ENCODE assay signal across 10 mouse cellular contexts in the genomic region with DNA sequence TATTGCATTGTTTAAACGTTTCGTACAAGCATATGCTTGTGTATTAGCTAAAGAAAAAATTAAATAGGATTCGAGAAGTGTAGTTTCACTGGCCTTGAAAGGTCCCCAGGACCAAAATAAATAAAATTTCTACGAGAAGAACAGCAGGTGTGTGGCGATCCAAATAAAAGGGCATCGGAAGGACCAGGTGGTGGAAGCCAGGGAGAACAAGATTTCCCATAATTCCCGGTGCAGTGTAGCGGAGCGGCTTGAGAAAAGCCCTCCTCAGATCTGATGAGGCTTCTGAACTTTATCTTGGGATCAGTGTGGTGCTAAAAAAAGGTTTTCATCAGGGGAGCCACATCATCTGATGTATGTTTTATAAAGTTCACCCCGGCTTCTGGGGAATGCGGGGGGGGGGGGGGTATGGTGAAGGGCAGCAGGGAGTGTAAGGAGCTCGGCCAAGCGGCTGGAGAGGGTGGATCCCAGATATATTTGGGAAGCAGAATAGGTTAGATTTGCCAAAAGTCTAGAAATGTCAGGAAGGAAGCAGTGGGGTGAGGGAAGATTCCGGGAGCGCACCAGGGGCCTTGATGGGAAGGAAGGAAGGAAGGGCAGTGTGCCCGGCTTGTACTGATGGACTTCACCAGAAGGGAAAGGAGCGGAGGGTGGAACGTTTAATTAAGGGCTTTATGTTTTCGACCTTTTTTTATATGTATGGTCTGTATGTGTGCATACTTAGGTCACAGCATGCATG. TPM values are rescaled to one million over a fixed set of nuclear protein-coding genes. Genes with fewer than 3 reads are reported as not detected.
DNase-seq lines count a peak whose midpoint lies in the region; ATAC-seq and TF ChIP-seq lines count a peak whose summit lies in the region.
"Had no signal": no experiment of that assay in that cellular context is flagged by ENCODE, and none has a peak within 500 bp of the region (broad histone marks: within the 10 kb centered on the region; RNA-seq: fewer than 3 reads in every experiment).

No protein-coding gene starts in this region.

- no peaks in the 10 kb centered on the region for H3K36me3 ChIP-seq in neural tube, embryonic 12.5 days
- H3K36me3 ChIP-seq in embryonic facial prominence, embryonic 10.5 days (replicated peaks) = peaks cover under 1% of the 10 kb centered on the region; the same call in 1 of the 2 replicates
- no peaks in the 10 kb centered on the region for H3K36me3 ChIP-seq in kidney, postnatal 0 days (ENCODE audit: insufficient read depth, low read length)
- no peaks in the 10 kb centered on the region for H3K36me3 ChIP-seq in stomach, embryonic 16.5 days (ENCODE audit: control insufficient read depth, insufficient read depth, low read length)

- intact Hi-C loops in gastrocnemius, postnatal 36 days (cut with DNase I) = loop anchor here (5.0 kb wide), 1 partner anchor 203 kb away; no protein-coding TSS in a partner anchor

- 77% methylated on average over 19 of the region's 19 CpGs for WGBS in neural tube, embryonic 12.5 days
- 72% methylated on average over 19 of the region's 19 CpGs for WGBS in embryonic facial prominence, embryonic 10.5 days
- WGBS in kidney, postnatal 0 days = 57% methylated on average over 19 of the region's 19 CpGs
- WGBS in stomach, embryonic 16.5 days = 55% methylated on average over 19 of the region's 19 CpGs

- no peak overlapping the region for H3K27ac ChIP-seq in neural tube, embryonic 12.5 days
- H3K27ac ChIP-seq in embryonic facial prominence, embryonic 10.5 days (replicated peaks) = no peak overlapping the region
- peak overlapping the region; percentile 25; the same call in 1 of the 2 replicates for H3K27ac ChIP-seq in kidney, postnatal 0 days
- H3K27ac ChIP-seq in stomach, embryonic 16.5 days (ENCODE audit: low read length) = no peak overlapping the region

- H3K27me3 ChIP-seq in neural tube, embryonic 12.5 days (replicated peaks) = no peaks in the 10 kb centered on the region
- H3K27me3 ChIP-seq in embryonic facial prominence, embryonic 10.5 days (replicated peaks; ENCODE audit: low read depth, poor library complexity, severe bottlenecking) = no peaks in the 10 kb centered on the region
- H3K27me3 ChIP-seq in kidney, postnatal 0 days (ENCODE audit: insufficient read depth, low read length) = no peaks in the 10 kb centered on the region
- no peaks in the 10 kb centered on the region for H3K27me3 ChIP-seq in stomach, embryonic 16.5 days (ENCODE audit: control insufficient read depth, insufficient read depth, low read length)

- ATAC-seq in neural tube, embryonic 12.5 days (ENCODE audit: low FRiP score, low read depth) = no peak
- no peak for ATAC-seq in kidney, postnatal 0 days (replicated peaks; ENCODE audit: low FRiP score, low read depth)
- no peak for ATAC-seq in stomach, embryonic 16.5 days (ENCODE audit: insufficient read depth, low FRiP score)

- no peak for TF ChIP-seq CTCF in kidney, postnatal 0 days (IDR thresholded peaks at IDR 0.05; ENCODE audit: low read depth)

- no peak overlapping the region for H3K4me3 ChIP-seq in neural tube, embryonic 12.5 days
- 0 out of 2 replicates have a peak overlapping the region, but pooled peaks have one; percentile 73 for H3K4me3 ChIP-seq in embryonic facial prominence, embryonic 10.5 days
- H3K4me3 ChIP-seq in kidney, postnatal 0 days (replicated peaks; ENCODE audit: low read depth, low read length) = no peak overlapping the region
- H3K4me3 ChIP-seq in stomach, embryonic 16.5 days (replicated peaks; ENCODE audit: low read length) = no peak overlapping the region

- no peak overlapping the region for H3K9ac ChIP-seq in neural tube, embryonic 12.5 days
- no peak overlapping the region for H3K9ac ChIP-seq in kidney, postnatal 0 days (ENCODE audit: low read depth, low read length)
- peak overlapping the region; percentile 11; the same call in 1 of the 2 replicates for H3K9ac ChIP-seq in stomach, embryonic 16.5 days (ENCODE audit: low read length)

- peak overlapping the region; percentile 69 for H3K4me2 ChIP-seq in neural tube, embryonic 12.5 days (replicated peaks)
- H3K4me2 ChIP-seq in kidney, postnatal 0 days (ENCODE audit: low read length) = peak overlapping the region; percentile 23
- H3K4me2 ChIP-seq in stomach, embryonic 16.5 days (ENCODE audit: low read depth, low read length) = peak overlapping the region; percentile 32

- H3K4me1 ChIP-seq in neural tube, embryonic 12.5 days = peaks cover 11% of the 10 kb centered on the region; the same call in 1 of the 2 replicates
- H3K4me1 ChIP-seq in embryonic facial prominence, embryonic 10.5 days = peaks cover 25% of the 10 kb centered on the region
- H3K4me1 ChIP-seq in kidney, postnatal 0 days (replicated peaks; ENCODE audit: insufficient read depth, low read length) = 0 out of 2 replicates have a peak, but pooled peaks cover 4% of the 10 kb centered on the region
- H3K4me1 ChIP-seq in stomach, embryonic 16.5 days (ENCODE audit: control insufficient read depth, insufficient read depth, low read length) = peaks cover 12% of the 10 kb centered on the region

- no peak for DNase-seq in neural tube, embryonic 10.5 days (ENCODE audit: extremely low spot score, low spot score)
- no peak for DNase-seq in embryonic facial prominence, embryonic 10.5 days (ENCODE audit: low spot score)
- DNase-seq in kidney, postnatal 0 days (ENCODE audit: low spot score) = peak; percentile 22
- no peak for DNase-seq in ovary, postnatal 10 days (ENCODE audit: low spot score)
- no peak for DNase-seq in gastrocnemius, postnatal 36 days
- DNase-seq: adrenal gland, postnatal 14 days; spleen, adult 18-20 months had no signal

- no peaks in the 10 kb centered on the region for H3K9me3 ChIP-seq in neural tube, embryonic 12.5 days
- no peaks in the 10 kb centered on the region for H3K9me3 ChIP-seq in embryonic facial prominence, embryonic 10.5 days
- H3K9me3 ChIP-seq in kidney, postnatal 0 days (replicated peaks; ENCODE audit: low read length) = no peaks in the 10 kb centered on the region
- H3K9me3 ChIP-seq in stomach, embryonic 16.5 days (replicated peaks; ENCODE audit: control insufficient read depth, low read length) = no peaks in the 10 kb centered on the region

RNA-seq across cellular contexts. Expression of a gene that starts 1.8 kb away (rescaled TPM):
- 0.46 and 0.58 TPM in 2 replicates for polyA plus RNA-seq in neural tube, embryonic 12.5 days (2016; fragmentation: Nextera tagmentation; extraction: Ambion mirVana)
- not detected in 2 replicates for polyA plus RNA-seq in embryonic facial prominence, embryonic 10.5 days (2016; fragmentation: Nextera tagmentation; extraction: Ambion mirVana)
- polyA plus RNA-seq in kidney, postnatal 0 days (2015; fragmentation: Nextera tagmentation; extraction: Ambion mirVana) = 0.42 and 0.71 TPM in 2 replicates
- not detected in 2 replicates for polyA plus RNA-seq in stomach, embryonic 16.5 days (2015; fragmentation: Nextera tagmentation; extraction: Ambion mirVana)
- not detected for total RNA-seq in gastrocnemius, postnatal 36 days (2021)
- total RNA-seq: adrenal gland, postnatal 14 days; hematopoietic stem cell, adult 5-6 weeks had no signal

RNA-seq across cellular contexts. Expression of a gene that starts 1.9 kb away (rescaled TPM):
- 0.82 and 1.1 TPM in 2 replicates for polyA plus RNA-seq in neural tube, embryonic 12.5 days (2016; fragmentation: Nextera tagmentation; extraction: Ambion mirVana)
- polyA plus RNA-seq in embryonic facial prominence, embryonic 10.5 days (2016; fragmentation: Nextera tagmentation; extraction: Ambion mirVana) = 1.1 TPM in 2 replicates
- 0.80 and 0.82 TPM in 2 replicates for polyA plus RNA-seq in kidney, postnatal 0 days (2015; fragmentation: Nextera tagmentation; extraction: Ambion mirVana)
- polyA plus RNA-seq in stomach, embryonic 16.5 days (2015; fragmentation: Nextera tagmentation; extraction: Ambion mirVana) = 0.34 and 0.59 TPM in 2 replicates
- 1 to 10 TPM; 2.2 to 2.3 TPM for total RNA-seq in gastrocnemius, postnatal 36 days (2021)

RNA-seq across cellular contexts. Expression of a gene that starts 11.5 kb away (rescaled TPM):
- polyA plus RNA-seq in neural tube, embryonic 12.5 days (2016; fragmentation: Nextera tagmentation; extraction: Ambion mirVana) = 16.5 TPM in 2 replicates
- polyA plus RNA-seq in embryonic facial prominence, embryonic 10.5 days (2016; fragmentation: Nextera tagmentation; extraction: Ambion mirVana) = 11.6 and 13.8 TPM in 2 replicates
- 37.3 and 37.9 TPM in 2 replicates for polyA plus RNA-seq in kidney, postnatal 0 days (2015; fragmentation: Nextera tagmentation; extraction: Ambion mirVana)
- 32.4 and 35.1 TPM in 2 replicates for polyA plus RNA-seq in stomach, embryonic 16.5 days (2015; fragmentation: Nextera tagmentation; extraction: Ambion mirVana)
- total RNA-seq in gastrocnemius, postnatal 36 days (2021) = 10 to 100 TPM; 10.8 to 11.8 TPM

RNA-seq across cellular contexts. Expression of a gene that starts 36.5 kb away (rescaled TPM):
- polyA plus RNA-seq in neural tube, embryonic 12.5 days (2016; fragmentation: Nextera tagmentation; extraction: Ambion mirVana) = 21.8 and 29.4 TPM in 2 replicates
- polyA plus RNA-seq in embryonic facial prominence, embryonic 10.5 days (2016; fragmentation: Nextera tagmentation; extraction: Ambion mirVana) = 12.8 and 14.7 TPM in 2 replicates
- polyA plus RNA-seq in kidney, postnatal 0 days (2015; fragmentation: Nextera tagmentation; extraction: Ambion mirVana) = 30.0 and 34.7 TPM in 2 replicates
- 20.7 and 23.6 TPM in 2 replicates for polyA plus RNA-seq in stomach, embryonic 16.5 days (2015; fragmentation: Nextera tagmentation; extraction: Ambion mirVana)
- total RNA-seq in gastrocnemius, postnatal 36 days (2021) = 100 to 1,000 TPM; 102 to 107 TPM

RNA-seq across cellular contexts. Expression of a gene that starts 45.3 kb away (rescaled TPM):
- 29.9 and 30.8 TPM in 2 replicates for polyA plus RNA-seq in neural tube, embryonic 12.5 days (2016; fragmentation: Nextera tagmentation; extraction: Ambion mirVana)
- polyA plus RNA-seq in embryonic facial prominence, embryonic 10.5 days (2016; fragmentation: Nextera tagmentation; extraction: Ambion mirVana) = 25.2 and 26.0 TPM in 2 replicates
- polyA plus RNA-seq in kidney, postnatal 0 days (2015; fragmentation: Nextera tagmentation; extraction: Ambion mirVana) = 9.5 and 9.6 TPM in 2 replicates
- polyA plus RNA-seq in stomach, embryonic 16.5 days (2015; fragmentation: Nextera tagmentation; extraction: Ambion mirVana) = 8.1 and 9.3 TPM in 2 replicates
- total RNA-seq in gastrocnemius, postnatal 36 days (2021) = under 1 TPM; 0.48 to 0.69 TPM
